Mouse (Mus musculus): ENCODE results near the gene Asb1. TPM values are rescaled to one million over a fixed set of nuclear protein-coding genes. Genes with fewer than 3 reads are reported as not detected.

Gene Asb1
- polyA plus RNA-seq (2014; fragmentation: Illumina TruSeq; extraction: RNeasy Lipid Tissue Mini Kit (QIAGEN cat#74804); ENCODE audit: low read depth, low replicate concordance), result 11.4 TPM

GRCm38 (mm10) chr1:91540271-91540826 is at the start of gene Asb1:
Asb1 (plus strand) TSS chr1:91540544.

GRCm38 (mm10) chr1:91494457-91495140 is 45.7 kb upstream of the Asb1 start, which contains the start of gene Traf3ip1:
Traf3ip1 (plus strand) TSS chr1:91494647.

Other genes starting within 250 kb of the Asb1 start
- gene Scly, start 242.2 kb upstream of the Asb1 start, polyA plus RNA-seq (2014; fragmentation: Illumina TruSeq; extraction: RNeasy Lipid Tissue Mini Kit (QIAGEN cat#74804); ENCODE audit: low read depth, low replicate concordance), result 6.4 TPM
- not detected for gene Espnl, start 218.5 kb upstream of the Asb1 start, polyA plus RNA-seq (2014; fragmentation: Illumina TruSeq; extraction: RNeasy Lipid Tissue Mini Kit (QIAGEN cat#74804); ENCODE audit: low read depth, low replicate concordance)
- gene Klhl30, start 189.5 kb upstream of the Asb1 start, polyA plus RNA-seq (2014; fragmentation: Illumina TruSeq; extraction: RNeasy Lipid Tissue Mini Kit (QIAGEN cat#74804); ENCODE audit: low read depth, low replicate concordance), result 0.41 TPM
- gene Erfe, start 174.1 kb upstream of the Asb1 start, polyA plus RNA-seq (2014; fragmentation: Illumina TruSeq; extraction: RNeasy Lipid Tissue Mini Kit (QIAGEN cat#74804); ENCODE audit: low read depth, low replicate concordance), result 3.0 TPM
- gene Ilkap, start 141.7 kb upstream of the Asb1 start, polyA plus RNA-seq (2014; fragmentation: Illumina TruSeq; extraction: RNeasy Lipid Tissue Mini Kit (QIAGEN cat#74804); ENCODE audit: low read depth, low replicate concordance), result 42.7 TPM
- gene Hes6, start 126.5 kb upstream of the Asb1 start, polyA plus RNA-seq (2014; fragmentation: Illumina TruSeq; extraction: RNeasy Lipid Tissue Mini Kit (QIAGEN cat#74804); ENCODE audit: low read depth, low replicate concordance), result 4.0 TPM
- 11.5 TPM for gene Per2, start 81.2 kb upstream of the Asb1 start, polyA plus RNA-seq (2014; fragmentation: Illumina TruSeq; extraction: RNeasy Lipid Tissue Mini Kit (QIAGEN cat#74804); ENCODE audit: low read depth, low replicate concordance)
- 7.5 TPM for gene Traf3ip1, start 45.9 kb upstream of the Asb1 start, polyA plus RNA-seq (2014; fragmentation: Illumina TruSeq; extraction: RNeasy Lipid Tissue Mini Kit (QIAGEN cat#74804); ENCODE audit: low read depth, low replicate concordance)

Data from adrenal gland, adult 10 weeks (tissue).